Mouse (Mus musculus) cortical plate, adult 2 months (tissue): ENCODE data around the gene Ptprk.

ENCODE experiments used
- CTCF ChIP-seq: fragments of 200-500 bp; IDR thresholded peaks from 2 replicates; pipeline ENCODE4 v1.5.1; 2011; ENCODE audit warnings: mild to moderate bottlenecking, control low read depth, low read length; ENCODE audit not compliant: insufficient read depth; ENCODE audit errors: extremely low read depth
- POLR2A ChIP-seq: fragments of 200-500 bp; IDR thresholded peaks from 2 replicates; pipeline ENCODE4 v1.6.1; 2011; ENCODE audit warnings: mild to moderate bottlenecking, low read length, control low read depth; ENCODE audit not compliant: insufficient read depth; ENCODE audit errors: extremely low read depth

GRCm38 (mm10) chr10:28304292-28304875, 229.8 kb downstream of the Ptprk start:
- TF ChIP-seq POLR2A (no peak), CTCF (no peak)
